Mouse (Mus musculus): ENCODE measurements at regions not wholly inside any gene's neighbourhood (a gene's known extent, or its start where the extent isn't known, plus 50 kb on each side); places are given as distances from the start of the nearest gene placed in this dataset.

DNA sequence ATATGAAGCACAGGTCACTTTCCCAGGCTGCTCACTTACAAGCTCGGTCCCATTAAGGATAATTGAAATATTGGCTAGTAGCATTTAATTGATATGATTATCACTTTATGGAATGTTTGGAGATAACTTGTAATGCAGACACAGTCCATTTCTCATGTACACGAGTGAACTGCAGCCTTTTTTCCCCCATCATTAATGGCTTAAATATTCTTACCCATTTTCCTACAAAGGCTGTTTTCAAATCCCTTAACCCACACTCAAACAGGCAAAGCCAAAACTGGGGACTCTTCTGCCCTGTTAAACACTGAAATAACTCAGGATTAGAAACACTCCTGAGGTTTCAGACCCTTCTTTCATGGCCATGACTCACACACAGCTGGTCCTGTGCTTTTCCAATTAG lies 649.2 kb upstream of the Tenm3 start:
- no peak for DNase-seq (ENCODE audit: low spot score)

GRCm38 (mm10) chr8:49485284-49485683 lies 641.5 kb upstream of the Tenm3 start:
- Histone ChIP-seq H3K9me3 (no peaks in the 10 kb centered on the region), H3K27ac (no peak overlapping the region), H3K36me3 (no peaks in the 10 kb centered on the region), H3K4me1 (replicated peaks) (no peaks in the 10 kb centered on the region), H3K27me3 (ENCODE audit: insufficient read depth, poor library complexity, severe bottlenecking) (no peaks in the 10 kb centered on the region), H3K4me3 (no peak overlapping the region)
- WGBS: 75% methylated on average over 4 of the region's 4 CpGs
- no peak for DNase-seq (ENCODE audit: low spot score)

More for the DNA sequence above, 649.2 kb upstream of the Tenm3 start:
- WGBS: 88% methylated on average over 2 of the region's 2 CpGs
- no peak overlapping the region for H3K4me3 ChIP-seq
- no peaks in the 10 kb centered on the region for H3K4me1 ChIP-seq (replicated peaks)
- H3K27ac ChIP-seq: no peak overlapping the region
- H3K9me3 ChIP-seq: no peaks in the 10 kb centered on the region
- no peaks in the 10 kb centered on the region for H3K27me3 ChIP-seq (ENCODE audit: insufficient read depth, poor library complexity, severe bottlenecking)
- no peaks in the 10 kb centered on the region for H3K36me3 ChIP-seq

GRCm38 (mm10) chr8:49481476-49481992 lies 637.8 kb upstream of the Tenm3 start:
- WGBS: 80% methylated on average over 6 of the region's 6 CpGs
- Histone ChIP-seq H3K4me3 (no peak overlapping the region), H3K27me3 (ENCODE audit: insufficient read depth, poor library complexity, severe bottlenecking) (no peaks in the 10 kb centered on the region), H3K9me3 (no peaks in the 10 kb centered on the region), H3K36me3 (no peaks in the 10 kb centered on the region), H3K4me1 (replicated peaks) (no peaks in the 10 kb centered on the region), H3K27ac (no peak overlapping the region)
- no peak for DNase-seq (ENCODE audit: low spot score)

DNA sequence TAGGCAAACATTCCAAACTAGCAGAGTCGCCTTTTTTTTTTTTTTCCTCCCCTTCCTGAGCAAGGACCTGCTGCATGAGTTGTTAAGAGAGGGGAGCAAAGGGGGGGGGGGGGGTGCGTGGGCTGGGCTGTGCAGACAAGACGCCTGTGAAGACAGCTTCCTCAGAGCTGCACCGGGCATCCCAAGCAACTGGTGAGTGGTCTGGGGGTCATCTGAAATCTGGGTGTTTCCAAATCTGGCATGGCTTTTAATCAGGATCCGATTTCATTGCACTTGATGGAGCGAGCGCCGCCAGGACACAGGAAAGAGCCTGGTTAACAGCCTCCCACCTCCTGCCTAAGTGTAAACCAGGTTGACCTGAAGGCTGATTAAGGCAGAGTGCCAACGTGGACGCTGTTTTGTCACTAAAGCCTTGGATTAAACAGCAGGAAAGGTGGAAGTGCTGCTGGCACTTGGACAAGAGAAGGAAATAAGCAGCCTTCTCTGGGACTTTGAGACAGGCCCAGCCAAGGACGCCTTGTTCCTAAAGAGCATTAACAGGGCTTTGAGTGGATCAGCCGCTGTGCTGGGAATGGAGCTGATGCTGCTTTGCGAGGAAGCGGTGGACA lies 622.3 kb upstream of the Tenm3 start:
- Histone ChIP-seq H3K27ac (no peak overlapping the region), H3K4me1 (replicated peaks) (peaks cover 21% of the 10 kb centered on the region), H3K4me3 (no peak overlapping the region), H3K36me3 (no peaks in the 10 kb centered on the region), H3K27me3 (ENCODE audit: insufficient read depth, poor library complexity, severe bottlenecking) (no peaks in the 10 kb centered on the region), H3K9me3 (no peaks in the 10 kb centered on the region)
- 47% methylated on average over 14 of the region's 14 CpGs for WGBS
- DNase-seq (ENCODE audit: low spot score): no peak

- no peak overlapping the region for H3K4me3 ChIP-seq
- no peaks in the 10 kb centered on the region for H3K27me3 ChIP-seq (ENCODE audit: insufficient read depth, poor library complexity, severe bottlenecking)
- H3K27ac ChIP-seq: no peak overlapping the region
- WGBS: 75% methylated on average over 7 of the region's 7 CpGs
- peaks cover 21% of the 10 kb centered on the region for H3K4me1 ChIP-seq (replicated peaks)
- DNase-seq (ENCODE audit: low spot score): no peak
- no peaks in the 10 kb centered on the region for H3K9me3 ChIP-seq
- no peaks in the 10 kb centered on the region for H3K36me3 ChIP-seq
Observed at GRCm38 (mm10) chr8:49465070-49465469, 621.3 kb upstream of the Tenm3 start.

GRCm38 (mm10) chr8:49462602-49463001 lies 618.9 kb upstream of the Tenm3 start:
- Histone ChIP-seq H3K9me3 (no peaks in the 10 kb centered on the region), H3K36me3 (no peaks in the 10 kb centered on the region), H3K27ac (no peak overlapping the region), H3K4me1 (replicated peaks) (peaks cover 21% of the 10 kb centered on the region), H3K4me3 (no peak overlapping the region), H3K27me3 (ENCODE audit: insufficient read depth, poor library complexity, severe bottlenecking) (no peaks in the 10 kb centered on the region)
- WGBS: 66% methylated on average over 8 of the region's 8 CpGs
- DNase-seq (ENCODE audit: low spot score): no peak

GRCm38 (mm10) chr8:49461724-49462473 lies 618.1 kb upstream of the Tenm3 start:
- Histone ChIP-seq H3K27ac (no peak overlapping the region), H3K36me3 (no peaks in the 10 kb centered on the region), H3K4me1 (replicated peaks) (peaks cover 21% of the 10 kb centered on the region), H3K4me3 (peak overlapping the region; percentile 30), H3K27me3 (ENCODE audit: insufficient read depth, poor library complexity, severe bottlenecking) (no peaks in the 10 kb centered on the region), H3K9me3 (no peaks in the 10 kb centered on the region)
- peak; percentile 30 for DNase-seq (ENCODE audit: low spot score)
- 23% methylated on average over 16 of the region's 16 CpGs for WGBS

GRCm38 (mm10) chr8:49445444-49445843 lies 601.7 kb upstream of the Tenm3 start:
- no peak for DNase-seq (ENCODE audit: low spot score)
- Histone ChIP-seq H3K9me3 (no peaks in the 10 kb centered on the region), H3K36me3 (no peaks in the 10 kb centered on the region), H3K27me3 (ENCODE audit: insufficient read depth, poor library complexity, severe bottlenecking) (no peaks in the 10 kb centered on the region; the same call in 1 of the 2 replicates), H3K4me3 (no peak overlapping the region), H3K4me1 (replicated peaks) (peaks cover 14% of the 10 kb centered on the region), H3K27ac (no peak overlapping the region)
- WGBS: 79% methylated on average over 5 of the region's 5 CpGs

DNA sequence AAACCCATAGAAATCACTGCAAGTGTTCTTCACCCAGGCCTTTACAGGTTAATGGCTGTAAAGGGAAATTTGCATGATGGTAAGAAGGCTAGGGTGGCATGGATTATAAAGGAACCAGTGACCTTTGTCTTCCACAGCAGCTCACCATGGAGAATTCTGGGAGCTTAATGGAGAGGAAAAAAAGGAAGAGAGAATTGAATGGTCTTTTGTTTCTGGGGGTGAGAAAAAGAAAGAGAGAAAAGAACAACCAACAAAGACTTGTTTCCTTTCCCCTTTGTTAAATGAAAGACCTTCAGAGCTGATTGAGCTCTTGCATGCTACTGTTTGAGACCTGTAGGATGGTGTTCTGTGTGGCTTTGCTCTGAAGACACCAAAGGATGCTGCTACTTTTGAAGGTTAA lies 597.5 kb upstream of the Tenm3 start:
- Histone ChIP-seq H3K27ac (no peak overlapping the region; the same call in 1 of the 2 replicates), H3K4me3 (no peak overlapping the region), H3K27me3 (ENCODE audit: insufficient read depth, poor library complexity, severe bottlenecking) (no peaks in the 10 kb centered on the region; the same call in 1 of the 2 replicates), H3K9me3 (no peaks in the 10 kb centered on the region), H3K4me1 (replicated peaks) (peaks cover 22% of the 10 kb centered on the region), H3K36me3 (no peaks in the 10 kb centered on the region)
- DNase-seq (ENCODE audit: low spot score): no peak

DNA sequence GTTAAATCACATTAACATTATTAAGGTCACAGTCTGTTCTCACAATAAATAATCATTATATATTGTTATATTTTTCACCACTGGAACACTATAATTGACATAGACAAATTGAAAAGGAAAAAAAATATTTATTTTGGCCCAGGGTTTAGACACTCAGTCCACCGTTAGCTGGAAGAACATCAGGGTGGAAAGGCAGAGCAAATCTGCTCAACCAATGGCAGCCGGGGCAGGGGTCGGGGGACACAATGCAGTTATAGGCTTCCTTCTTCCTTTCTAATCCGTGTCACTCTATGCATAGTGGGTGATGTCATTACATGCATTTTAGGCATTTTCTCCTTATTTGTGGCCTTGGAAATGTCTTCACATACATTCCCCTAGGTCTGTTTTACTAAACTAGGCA lies 552.8 kb upstream of the Tenm3 start:
- Histone ChIP-seq H3K9me3 (no peaks in the 10 kb centered on the region), H3K4me3 (no peak overlapping the region), H3K4me1 (replicated peaks) (no peaks in the 10 kb centered on the region), H3K27me3 (ENCODE audit: insufficient read depth, poor library complexity, severe bottlenecking) (no peaks in the 10 kb centered on the region), H3K36me3 (no peaks in the 10 kb centered on the region), H3K27ac (no peak overlapping the region)
- 83% methylated on average over 4 of the region's 4 CpGs for WGBS
- no peak for DNase-seq (ENCODE audit: low spot score)

DNA sequence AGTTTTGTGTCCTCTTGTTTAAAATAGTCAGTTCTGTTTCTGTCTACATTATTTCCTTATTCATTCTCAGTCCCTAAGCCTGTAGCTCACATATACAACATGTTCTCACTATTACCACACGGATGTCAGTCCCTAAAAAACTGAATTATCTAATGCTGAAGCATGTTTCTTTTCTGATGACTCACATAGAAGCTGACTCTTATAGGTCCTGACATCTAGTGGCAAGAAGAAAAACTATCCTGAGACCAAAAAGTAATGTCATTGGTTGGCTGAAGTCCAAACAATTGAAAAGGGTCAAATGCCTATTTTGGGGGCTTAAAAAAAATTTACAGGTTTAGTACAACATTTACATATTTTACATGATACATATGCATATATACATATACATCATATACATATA lies 551.3 kb upstream of the Tenm3 start:
- no peaks in the 10 kb centered on the region for H3K36me3 ChIP-seq
- no peak overlapping the region for H3K4me3 ChIP-seq
- H3K9me3 ChIP-seq: no peaks in the 10 kb centered on the region
- no peak for DNase-seq (ENCODE audit: low spot score)
- H3K27me3 ChIP-seq (ENCODE audit: insufficient read depth, poor library complexity, severe bottlenecking): no peaks in the 10 kb centered on the region
- H3K27ac ChIP-seq: no peak overlapping the region
- H3K4me1 ChIP-seq (replicated peaks): no peaks in the 10 kb centered on the region
- WGBS: 39% methylated on average over 1 of the region's 1 CpGs

GRCm38 (mm10) chr8:49389525-49389924 lies 545.8 kb upstream of the Tenm3 start:
- no peaks in the 10 kb centered on the region for H3K4me1 ChIP-seq (replicated peaks)
- no peaks in the 10 kb centered on the region for H3K36me3 ChIP-seq
- no peaks in the 10 kb centered on the region for H3K9me3 ChIP-seq
- H3K27me3 ChIP-seq (ENCODE audit: insufficient read depth, poor library complexity, severe bottlenecking): no peaks in the 10 kb centered on the region
- WGBS: 76% methylated on average over 3 of the region's 3 CpGs
- H3K27ac ChIP-seq: no peak overlapping the region
- no peak overlapping the region for H3K4me3 ChIP-seq
- no peak for DNase-seq (ENCODE audit: low spot score)

GRCm38 (mm10) chr8:49387587-49387986 lies 543.8 kb upstream of the Tenm3 start:
- Histone ChIP-seq H3K27ac (no peak overlapping the region), H3K4me1 (replicated peaks) (no peaks in the 10 kb centered on the region), H3K9me3 (no peaks in the 10 kb centered on the region), H3K4me3 (no peak overlapping the region), H3K27me3 (ENCODE audit: insufficient read depth, poor library complexity, severe bottlenecking) (no peaks in the 10 kb centered on the region), H3K36me3 (no peaks in the 10 kb centered on the region)
- 68% methylated on average over 2 of the region's 2 CpGs for WGBS
- DNase-seq (ENCODE audit: low spot score): no peak

Measured in hindbrain, embryonic 10.5 days (tissue).